Mouse (Mus musculus) R1 (cell line): ENCODE measurements around the gene Kdm7a.

ENCODE experiments used
- DNase-seq: peaks from one replicate; pipeline ENCODE4 v3.0.0-alpha.2; 2018; ENCODE audit warnings: low read depth, low spot score

Gene Kdm7a

GRCm38 (mm10) chr6:39206581-39207461 is at the start of gene Kdm7a:
TSS of gene Kdm7a (minus strand) at chr6:39206789.
- DNase-seq: peak; percentile 84

GRCm38 (mm10) chr6:39255271-39255670 is 48.7 kb upstream of the Kdm7a start:
- DNase-seq: no peak

GRCm38 (mm10) chr6:39250055-39250454 is 43.5 kb upstream of the Kdm7a start:
- DNase-seq: peak; percentile 60

- peak; percentile 91 for DNase-seq
Observed at GRCm38 (mm10) chr6:39249176-39249770, 42.7 kb upstream of the Kdm7a start.

- DNase-seq: no peak
Observed at GRCm38 (mm10) chr6:39244066-39244465, 37.5 kb upstream of the Kdm7a start.

GRCm38 (mm10) chr6:39243511-39243961 is 36.9 kb upstream of the Kdm7a start:
- no peak for DNase-seq

GRCm38 (mm10) chr6:39242718-39243471 is 36.3 kb upstream of the Kdm7a start:
- DNase-seq: no peak

- DNase-seq: no peak
Observed at GRCm38 (mm10) chr6:39241421-39241891, 34.9 kb upstream of the Kdm7a start.

GRCm38 (mm10) chr6:39240956-39241355 is 34.4 kb upstream of the Kdm7a start:
- DNase-seq: no peak

- DNase-seq: no peak
Observed at GRCm38 (mm10) chr6:39237887-39238286, 31.3 kb upstream of the Kdm7a start.

- DNase-seq: no peak
Observed at GRCm38 (mm10) chr6:39232617-39233016, 26.0 kb upstream of the Kdm7a start.

GRCm38 (mm10) chr6:39230664-39231063 is 24.1 kb upstream of the Kdm7a start:
- no peak for DNase-seq

- DNase-seq: peak; percentile 42
Observed at GRCm38 (mm10) chr6:39226610-39226955, 20.0 kb upstream of the Kdm7a start.

- peak; percentile 66 for DNase-seq
Observed at GRCm38 (mm10) chr6:39225876-39226609, 19.5 kb upstream of the Kdm7a start.

GRCm38 (mm10) chr6:39223328-39223885 is 16.8 kb upstream of the Kdm7a start:
- DNase-seq: no peak

GRCm38 (mm10) chr6:39222487-39222886 is 15.9 kb upstream of the Kdm7a start:
- no peak for DNase-seq

GRCm38 (mm10) chr6:39217961-39218360 is 11.4 kb upstream of the Kdm7a start:
- DNase-seq: no peak

- DNase-seq: no peak
Observed at GRCm38 (mm10) chr6:39217138-39217537, 10.5 kb upstream of the Kdm7a start.

GRCm38 (mm10) chr6:39214949-39215606 is 8.5 kb upstream of the Kdm7a start:
- no peak for DNase-seq

GRCm38 (mm10) chr6:39209677-39210076 is 3.1 kb upstream of the Kdm7a start:
- no peak for DNase-seq

- DNase-seq: no peak
Observed at GRCm38 (mm10) chr6:39208181-39208580, 1.6 kb upstream of the Kdm7a start.
